Mouse (Mus musculus): ENCODE data around the gene Fam172a.

GRCm38 (mm10) chr13:78164941-78165340 is 463.1 kb downstream of the Fam172a start:
- TF ChIP-seq CTCF (IDR thresholded peaks at IDR 0.05; ENCODE audit: low read depth, low read length) (no peak), POLR2A (IDR thresholded peaks at IDR 0.05; ENCODE audit: extremely low read depth, insufficient read depth, low read length) (no peak)

Measured in liver, adult 2 months (tissue).